Mouse (Mus musculus) stomach, postnatal 0 days (tissue): Measurements from ENCODE around the gene Gm960. TPM values are rescaled to one million over a fixed set of nuclear protein-coding genes. Genes with fewer than 3 reads are reported as not detected.

Source experiments
- ATAC-seq: fragments of 200-750 bp; cut with Nextera tagmentation; 2 replicates; pipeline ENCODE4 v1.8.0; 2017; ENCODE audit not compliant: low FRiP score, low TSS enrichment
- DNase-seq: peaks from one replicate; pipeline ENCODE4 v3.0.0-alpha.2; 2016; ENCODE audit warnings: low spot score
- H3K27ac ChIP-seq: fragments of 300-500 bp; sonication (generic); replicated peaks from 2 replicates; pipeline ENCODE4 v1.5.1; 2014; ENCODE audit warnings: mild to moderate bottlenecking, control low read depth
- H3K27me3 ChIP-seq: fragments of 300-500 bp; sonication (generic); 2 replicates; pipeline ENCODE4 v1.6.1; 2014; ENCODE audit warnings: low read length; ENCODE audit not compliant: control insufficient read depth, insufficient read depth
- H3K36me3 ChIP-seq: fragments of 300-500 bp; sonication (generic); 2 replicates; pipeline ENCODE4 v1.6.1; 2014; ENCODE audit warnings: low read length, mixed read lengths; ENCODE audit not compliant: control insufficient read depth, insufficient read depth
- H3K4me1 ChIP-seq: fragments of 300-500 bp; sonication (generic); replicated peaks from 2 replicates; pipeline ENCODE4 v1.6.1; 2014; ENCODE audit warnings: antibody characterized with exemption; ENCODE audit not compliant: control insufficient read depth, insufficient read depth
- H3K4me2 ChIP-seq: fragments of 300-500 bp; sonication (generic); replicated peaks from 2 replicates; pipeline ENCODE4 v1.6.1; 2014; ENCODE audit warnings: low read depth, mild to moderate bottlenecking, control low read depth, moderate library complexity
- H3K4me3 ChIP-seq: fragments of 300-500 bp; sonication (generic); 2 replicates; pipeline ENCODE4 v1.5.1; 2014; ENCODE audit warnings: low read depth, low read length, control low read depth
- H3K9ac ChIP-seq: fragments of 300-500 bp; sonication (generic); 2 replicates; pipeline ENCODE4 v1.6.1; 2014; ENCODE audit warnings: mild to moderate bottlenecking, low read length, control low read depth, mixed read lengths
- H3K9me3 ChIP-seq: fragments of 300-500 bp; sonication (generic); 2 replicates; pipeline ENCODE4 v1.6.1; 2016; ENCODE audit warnings: low read length; ENCODE audit not compliant: control insufficient read depth
- CTCF ChIP-seq: IDR thresholded peaks from 2 replicates; pipeline ENCODE4 v1.5.1; 2016; ENCODE audit warnings: antibody characterized with exemption, low read depth, mild to moderate bottlenecking, moderate library complexity
- EP300 ChIP-seq: optimal IDR thresholded peaks from 2 replicates; pipeline ENCODE3; 2016; ENCODE audit warnings: antibody characterized with exemption
- WGBS: fragments of 180-500 bp; shearing (Covaris S2); extraction: QIAGEN DNeasy Blood & Tissue Kit; methylation state at CpG from one replicate; pipeline ENCODE4 v1.1.7; 2014; 5-methylcytosine and 5-hydroxymethylcytosine counted together
- polyA plus RNA-seq: library from polyadenylated mRNA; unstranded; fragments of >200 nt; fragmentation: Nextera tagmentation; extraction: Ambion mirVana; gene quantifications from 2 replicates; pipeline ENCODE4 v1.2.1, GENCODE M21; 2015

The Gm960 gene
- polyA plus RNA-seq, 1 experiment from 2014 or later = 2.3 TPM

DNA sequence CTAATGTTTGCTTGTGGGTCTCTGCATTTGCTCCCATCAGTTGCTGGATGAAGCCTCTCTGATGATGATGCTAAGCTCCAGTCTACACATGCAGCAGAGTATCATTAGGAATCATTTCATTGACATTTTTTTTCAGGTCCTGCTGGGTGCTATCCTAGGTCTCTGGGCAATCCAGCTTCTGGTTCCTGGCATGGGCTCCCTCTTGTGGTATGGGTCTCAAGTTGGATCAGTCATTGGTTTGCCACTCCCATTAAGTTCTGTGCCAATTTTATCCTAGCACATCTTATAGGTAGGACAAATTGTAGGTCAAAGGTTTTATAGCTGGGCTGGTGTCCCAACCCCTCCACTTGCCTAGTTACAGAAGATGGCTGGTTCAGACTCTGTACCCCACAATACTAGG is 31.7 kb downstream of the Gm960 start:
- H3K4me3 ChIP-seq = no peak overlapping the region
- no peaks in the 10 kb centered on the region for H3K9me3 ChIP-seq
- no peak for ATAC-seq
- H3K4me2 ChIP-seq = no peak overlapping the region
- H3K9ac ChIP-seq = no peak overlapping the region
- H3K27me3 ChIP-seq = no peaks in the 10 kb centered on the region
- H3K27ac ChIP-seq = no peak overlapping the region
- peak; percentile 54 for TF ChIP-seq CTCF
- no peak for TF ChIP-seq EP300
- H3K4me1 ChIP-seq = no peaks in the 10 kb centered on the region
- H3K36me3 ChIP-seq = no peaks in the 10 kb centered on the region
- DNase-seq = no peak

DNA sequence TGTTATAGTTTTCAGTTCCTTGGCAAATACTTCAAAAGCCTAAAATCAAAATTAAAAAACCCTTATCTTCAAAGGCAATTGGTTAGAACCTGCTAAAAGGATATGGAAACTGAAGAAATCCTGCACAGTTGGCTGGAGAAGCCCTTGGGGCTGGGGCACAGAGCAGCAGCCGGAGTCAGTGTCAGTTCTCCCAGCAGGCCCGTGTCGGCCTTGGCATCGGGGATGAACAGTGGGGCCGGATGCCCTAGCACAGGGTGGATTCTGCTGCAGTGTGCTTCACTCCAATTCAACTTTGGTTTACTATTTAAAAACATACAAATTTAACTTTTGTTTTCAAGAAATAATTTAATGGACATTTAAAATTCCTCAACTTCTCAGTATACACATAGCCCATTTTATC is 40.3 kb downstream of the Gm960 start:
- no peaks in the 10 kb centered on the region for H3K27me3 ChIP-seq
- WGBS = 90% methylated on average over 5 of the region's 5 CpGs
- no peak overlapping the region for H3K9ac ChIP-seq
- H3K27ac ChIP-seq = no peak overlapping the region
- no peak overlapping the region for H3K4me2 ChIP-seq
- no peak for TF ChIP-seq CTCF
- no peak for TF ChIP-seq EP300
- no peak for ATAC-seq
- H3K36me3 ChIP-seq = no peaks in the 10 kb centered on the region
- no peak overlapping the region for H3K4me3 ChIP-seq
- no peaks in the 10 kb centered on the region for H3K9me3 ChIP-seq
- DNase-seq = no peak
- no peaks in the 10 kb centered on the region for H3K4me1 ChIP-seq

DNA sequence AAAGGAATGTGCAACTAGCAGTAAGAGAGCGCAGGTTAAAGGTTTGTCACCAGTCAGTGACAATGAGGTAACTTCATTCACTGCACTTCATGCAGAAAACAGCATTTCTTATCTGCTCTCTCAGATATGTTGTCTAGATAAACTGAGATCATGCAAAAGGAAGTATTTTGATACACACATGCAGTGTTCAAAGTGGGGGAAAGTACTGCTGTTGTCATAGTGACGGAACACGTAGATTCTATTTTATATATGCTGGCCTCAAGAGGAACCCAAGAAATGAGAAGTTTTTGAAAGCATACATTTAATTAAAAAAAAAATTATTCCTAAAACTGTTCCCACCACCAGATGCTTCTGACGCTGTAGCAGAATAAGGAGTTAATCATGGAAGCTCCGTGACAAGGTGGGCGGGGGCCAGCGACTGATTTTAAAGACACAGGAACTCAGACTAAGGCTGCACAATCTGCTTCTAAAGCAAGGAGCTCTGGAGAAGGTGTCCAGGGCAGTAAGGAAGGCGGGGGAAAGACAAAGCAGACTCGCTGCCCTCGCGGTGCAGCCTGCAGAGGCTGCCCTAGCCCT is 51.5 kb downstream of the Gm960 start:
- H3K9me3 ChIP-seq = no peaks in the 10 kb centered on the region
- no peak for DNase-seq
- no peak overlapping the region for H3K27ac ChIP-seq
- ATAC-seq = no peak
- no peak overlapping the region for H3K4me3 ChIP-seq
- H3K36me3 ChIP-seq = no peaks in the 10 kb centered on the region
- H3K27me3 ChIP-seq = no peaks in the 10 kb centered on the region
- no peak for TF ChIP-seq EP300
- TF ChIP-seq CTCF = no peak
- WGBS = 57% methylated on average over 11 of the region's 11 CpGs
- H3K4me1 ChIP-seq = no peaks in the 10 kb centered on the region
- no peak overlapping the region for H3K4me2 ChIP-seq
- H3K9ac ChIP-seq = no peak overlapping the region

DNA sequence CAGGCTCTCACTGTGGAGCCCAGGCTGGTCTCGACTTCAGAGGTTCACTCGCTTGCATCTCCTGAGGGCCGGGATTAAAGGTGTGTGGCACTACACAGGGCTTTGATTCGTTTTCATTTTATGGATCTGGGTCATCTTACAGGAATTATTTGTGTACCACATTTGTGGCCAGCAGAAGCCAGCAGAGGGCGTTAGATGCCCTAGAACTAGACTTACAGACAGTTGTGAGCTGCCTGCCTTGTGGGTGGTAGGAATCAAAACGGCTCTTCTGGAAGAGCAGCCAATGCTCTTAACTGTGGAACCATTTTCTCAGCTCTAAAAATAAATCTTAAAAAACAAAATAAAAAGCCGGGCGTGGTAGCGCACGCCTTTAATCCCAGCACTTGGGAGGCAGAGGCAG is 54.2 kb downstream of the Gm960 start:
- DNase-seq (peak; percentile 29), ATAC-seq (no peak)
- no peak overlapping the region for H3K27ac ChIP-seq
- no peaks in the 10 kb centered on the region for H3K27me3 ChIP-seq
- no peaks in the 10 kb centered on the region for H3K4me1 ChIP-seq
- H3K9me3 ChIP-seq = no peaks in the 10 kb centered on the region
- no peak overlapping the region for H3K4me3 ChIP-seq
- WGBS = 47% methylated on average over 10 of the region's 10 CpGs
- no peak overlapping the region for H3K9ac ChIP-seq
- TF ChIP-seq CTCF (peak; percentile 58), EP300 (no peak)
- H3K4me2 ChIP-seq = no peak overlapping the region
- H3K36me3 ChIP-seq = no peaks in the 10 kb centered on the region

DNA sequence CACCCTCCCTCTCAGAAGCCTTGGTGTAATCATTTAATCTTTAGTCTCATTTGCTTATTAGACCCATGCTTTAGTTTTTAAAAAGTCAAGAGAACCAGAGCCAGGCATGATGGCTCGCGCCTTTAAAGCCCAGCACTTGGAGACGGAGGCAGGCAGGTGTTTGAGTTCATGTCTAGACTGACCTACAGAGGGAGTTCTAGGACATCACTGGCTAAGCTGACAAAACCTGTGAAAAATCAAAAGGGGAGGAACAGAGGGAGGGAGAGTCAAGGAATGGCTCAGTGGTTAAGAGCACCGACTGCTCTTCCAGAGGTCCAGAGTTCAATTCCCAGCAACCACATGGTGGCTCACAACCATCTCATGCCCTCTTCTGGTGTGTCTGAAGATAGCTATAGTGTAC is 62.5 kb downstream of the Gm960 start:
- Histone ChIP-seq H3K4me2 (no peak overlapping the region), H3K4me1 (no peaks in the 10 kb centered on the region), H3K9me3 (no peaks in the 10 kb centered on the region), H3K27ac (no peak overlapping the region), H3K4me3 (no peak overlapping the region), H3K9ac (no peak overlapping the region), H3K36me3 (no peaks in the 10 kb centered on the region), H3K27me3 (no peaks in the 10 kb centered on the region)
- WGBS = 66% methylated on average over 4 of the region's 4 CpGs
- DNase-seq = no peak
- peak; percentile 27; the same call in 1 of the 2 replicates for TF ChIP-seq CTCF
- TF ChIP-seq EP300 = no peak
- no peak for ATAC-seq

DNA sequence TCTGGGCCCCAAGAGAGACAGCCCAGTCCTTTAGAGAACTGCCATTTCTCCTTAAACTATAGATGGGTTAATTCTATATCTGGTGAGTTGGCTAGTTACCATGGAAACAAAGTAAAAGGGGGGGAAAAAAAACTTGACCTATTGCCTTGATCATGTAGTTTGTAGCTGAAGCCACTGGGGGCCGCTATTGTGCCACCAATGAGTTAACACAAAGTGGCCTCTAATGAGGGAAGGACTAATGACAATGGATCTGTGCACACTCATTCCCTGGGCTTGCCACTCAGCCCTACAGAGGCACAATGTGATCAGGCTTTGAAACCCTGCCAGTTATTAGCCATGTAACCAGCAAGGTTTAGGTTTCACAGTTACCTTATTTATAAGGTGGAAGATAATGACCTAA is 69.6 kb downstream of the Gm960 start:
- WGBS = 0% methylated on average over 1 of the region's 1 CpGs
- H3K36me3 ChIP-seq = no peaks in the 10 kb centered on the region; the same call in 1 of the 2 replicates
- ATAC-seq = no peak
- H3K4me2 ChIP-seq = no peak overlapping the region
- no peaks in the 10 kb centered on the region for H3K9me3 ChIP-seq
- H3K4me3 ChIP-seq = no peak overlapping the region
- no peak overlapping the region for H3K9ac ChIP-seq
- H3K27me3 ChIP-seq = no peaks in the 10 kb centered on the region
- no peak overlapping the region for H3K27ac ChIP-seq
- peak; percentile 77 for DNase-seq
- TF ChIP-seq EP300 = no peak
- peak; percentile 94 for TF ChIP-seq CTCF
- 0 out of 2 replicates have a peak, but pooled peaks cover 5% of the 10 kb centered on the region for H3K4me1 ChIP-seq
